Mouse (Mus musculus): ENCODE measurements around the gene Mreg. TPM values are rescaled to one million over a fixed set of nuclear protein-coding genes. Genes with fewer than 3 reads are reported as not detected.

Mreg gene
- total and polyA plus RNA-seq, 3 experiments: 50.6 to 69.8 (median 52.4) TPM

DNA sequence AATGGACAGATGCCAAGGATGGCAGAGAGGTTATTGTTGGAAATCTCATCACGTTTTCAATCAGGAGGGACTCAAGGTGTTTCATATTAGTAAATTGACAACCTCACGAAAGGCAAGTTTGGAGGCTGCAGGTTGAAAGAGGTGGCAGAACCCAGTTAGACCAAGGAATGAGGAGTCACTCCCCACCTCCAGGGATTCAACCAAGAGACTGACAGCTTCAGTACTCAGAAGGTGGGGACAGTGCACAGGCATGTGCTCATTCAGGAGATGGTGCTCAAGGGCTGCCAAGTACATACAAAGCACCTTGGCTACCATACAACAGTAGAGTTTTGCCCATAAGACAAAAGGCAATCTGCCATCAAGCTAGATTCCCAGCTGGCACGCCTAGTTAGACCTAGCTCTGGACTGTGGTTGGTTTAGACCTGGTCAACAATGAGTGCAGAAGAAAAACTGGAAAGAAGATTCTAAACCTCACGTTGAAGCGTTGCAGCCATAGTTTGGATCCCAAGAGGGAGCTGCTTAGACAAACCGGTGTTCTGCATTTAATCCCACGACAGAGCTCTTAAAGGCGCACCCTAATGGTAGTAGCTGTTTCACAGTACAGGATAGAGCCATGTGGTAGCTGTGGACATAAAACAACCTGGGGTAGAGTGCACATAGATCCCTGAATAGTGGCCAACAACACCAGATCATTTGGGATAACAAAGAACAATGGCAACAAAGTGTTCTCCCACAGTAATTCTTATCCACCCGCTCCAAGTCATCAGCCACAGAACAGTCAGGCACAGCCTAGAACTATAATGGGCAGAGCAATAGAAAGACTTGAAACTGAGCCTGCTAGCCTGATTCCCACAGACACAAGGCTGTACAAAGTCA lies 44.5 kb upstream of the Mreg start:
- Histone ChIP-seq H3K4me1 (ENCODE audit: control insufficient read depth in 1 of 2, insufficient read depth in 2 of 2) (peaks cover 0 to 26% of the 10 kb centered on the region in 2 experiments; a peak in 2 of 4 replicates), H3K4me3 (replicated peaks in 1 of 3; ENCODE audit: low read depth in 2 of 3, low read length in 2 of 3, poor library complexity in 1 of 3) (no peak overlapping the region), H3K36me3 (replicated peaks in 1 of 2; ENCODE audit: control insufficient read depth in 1 of 2, insufficient read depth in 1 of 2, low read length in 1 of 2) (peaks cover 5 to 30% of the 10 kb centered on the region in 2 experiments), H3K79me2 (replicated peaks; ENCODE audit: control insufficient read depth, extremely low read depth, insufficient read depth, poor library complexity, severe bottlenecking) (no peaks in the 10 kb centered on the region), H3K27ac (ENCODE audit: insufficient read depth, low read depth) (0 out of 2 replicates have a peak overlapping the region, but pooled peaks have one; percentile 24), H3K4me2 (ENCODE audit: insufficient read depth, low read depth, poor library complexity, severe bottlenecking) (peak overlapping the region; percentile 34), H3K9ac (ENCODE audit: insufficient read depth, low read depth) (no peak overlapping the region), H3K27me3 (replicated peaks) (no peaks in the 10 kb centered on the region), H3K9me3 (replicated peaks; ENCODE audit: low read length) (no peaks in the 10 kb centered on the region)
- dilution Hi-C loops (cut with MboI; ENCODE audit: extremely low pct_ligation_motif_present, extremely low pct_unique_long_range_greater_than_20kb, low sequenced_read_pairs): no loop called here
- TF ChIP-seq GABPA (IDR thresholded peaks at IDR 0.05; ENCODE audit: insufficient replicate concordance, low read depth, low read length) (no peak), MAX (IDR thresholded peaks at IDR 0.05; ENCODE audit: low read length) (no peak), USF2 (conservative IDR thresholded peaks at IDR 0.05; ENCODE audit: low read depth, low read length) (no peak), ZNF384 (IDR thresholded peaks at IDR 0.05; ENCODE audit: low read depth, low read length) (no peak), IRF4 (IDR thresholded peaks at IDR 0.05; ENCODE audit: low read depth, low read length) (no peak), UBTF (IDR thresholded peaks at IDR 0.05; ENCODE audit: low read depth, low read length) (no peak), ZKSCAN1 (IDR thresholded peaks at IDR 0.05; ENCODE audit: borderline replicate concordance, low read depth, low read length) (no peak), CHD2 (IDR thresholded peaks at IDR 0.05; ENCODE audit: low read length) (no peak), TCF12 (IDR thresholded peaks at IDR 0.05; ENCODE audit: low read depth, low read length) (no peak)
- in situ Hi-C loops (cut with MboI; ENCODE audit: low pct_ligation_motif_present, low pct_unique_long_range_greater_than_20kb, low sequenced_read_pairs): no loop called here
- DNase-seq (ENCODE audit: extremely low read depth): no peak

GRCm38 (mm10) chr1:72255854-72256175 lies 43.7 kb upstream of the Mreg start:
- Histone ChIP-seq H3K4me1 (ENCODE audit: control insufficient read depth in 1 of 2, insufficient read depth in 2 of 2) (peaks cover 0 to 26% of the 10 kb centered on the region in 2 experiments; a peak in 2 of 4 replicates), H3K27ac (ENCODE audit: insufficient read depth, low read depth) (peak overlapping the region; percentile 81), H3K4me3 (replicated peaks in 1 of 3; ENCODE audit: low read depth in 2 of 3, low read length in 2 of 3, poor library complexity in 1 of 3) (no peak overlapping the region), H3K4me2 (ENCODE audit: insufficient read depth, low read depth, poor library complexity, severe bottlenecking) (peak overlapping the region; percentile 34), H3K27me3 (replicated peaks) (no peaks in the 10 kb centered on the region), H3K36me3 (replicated peaks in 1 of 2; ENCODE audit: control insufficient read depth in 1 of 2, insufficient read depth in 1 of 2, low read length in 1 of 2) (peaks cover 0 to 24% of the 10 kb centered on the region in 2 experiments), H3K9me3 (replicated peaks; ENCODE audit: low read length) (no peaks in the 10 kb centered on the region), H3K79me2 (replicated peaks; ENCODE audit: control insufficient read depth, extremely low read depth, insufficient read depth, poor library complexity, severe bottlenecking) (no peaks in the 10 kb centered on the region), H3K9ac (ENCODE audit: insufficient read depth, low read depth) (peak overlapping the region; percentile 28; the same call in 1 of the 2 replicates)
- in situ Hi-C loops (cut with MboI; ENCODE audit: low pct_ligation_motif_present, low pct_unique_long_range_greater_than_20kb, low sequenced_read_pairs) (no loop called here), dilution Hi-C loops (cut with MboI; ENCODE audit: extremely low pct_ligation_motif_present, extremely low pct_unique_long_range_greater_than_20kb, low sequenced_read_pairs) (no loop called here)
- DNase-seq (ENCODE audit: extremely low read depth): no peak
- TF ChIP-seq MXI1 (IDR thresholded peaks at IDR 0.05; ENCODE audit: low read depth, low read length): peak; percentile 49; the same call in 1 of the 2 replicates
- no peak for TF ChIP-seq ZC3H11A (IDR thresholded peaks at IDR 0.05; ENCODE audit: low read depth, low read length)
- TF ChIP-seq MAX (IDR thresholded peaks at IDR 0.05; ENCODE audit: low read length): peak; percentile 22; the same call in 1 of the 2 replicates

Measured in CH12.LX (cell line).